Mouse (Mus musculus) liver, adult (tissue): ENCODE results near the gene Klhl26.

Source experiments
- GATA4 ChIP-seq: IDR thresholded peaks from 2 replicates; pipeline ENCODE4 v1.6.1; 2014; ENCODE audit warnings: mild to moderate bottlenecking, low read length; ENCODE audit not compliant: insufficient replicate concordance

The Klhl26 gene

GRCm38 (mm10) chr8:70489576-70489975 is 12.8 kb upstream of the Klhl26 start:
- no peak for TF ChIP-seq GATA4

- TF ChIP-seq GATA4, result no peak
These were observed 12.2 kb upstream of the Klhl26 start for GRCm38 (mm10) chr8:70488931-70489470.

GRCm38 (mm10) chr8:70487993-70488796 is 11.4 kb upstream of the Klhl26 start:
- TF ChIP-seq GATA4, result no peak

- no peak for TF ChIP-seq GATA4
These were observed 10.3 kb upstream of the Klhl26 start, which contains the start of gene Tmem59l for GRCm38 (mm10) chr8:70486941-70487520. Gene Tmem59l, minus strand, starts transcription at chr8:70487358.

- TF ChIP-seq GATA4, result no peak
These were observed 9.5 kb upstream of the Klhl26 start for GRCm38 (mm10) chr8:70486191-70486681.

- no peak for TF ChIP-seq GATA4
These were observed 6.2 kb upstream of the Klhl26 start for GRCm38 (mm10) chr8:70482943-70483342.

GRCm38 (mm10) chr8:70481908-70482307 is 5.1 kb upstream of the Klhl26 start:
- no peak for TF ChIP-seq GATA4

- TF ChIP-seq GATA4, result no peak
These were observed 658 bp upstream of the Klhl26 start for GRCm38 (mm10) chr8:70477269-70477982.

- no peak for TF ChIP-seq GATA4
These were observed 4.9 kb downstream of the Klhl26 start for GRCm38 (mm10) chr8:70471856-70472255.

GRCm38 (mm10) chr8:70469938-70470337 is 6.8 kb downstream of the Klhl26 start:
- TF ChIP-seq GATA4, result no peak

- TF ChIP-seq GATA4, result no peak; the same call in 1 of the 2 replicates
These were observed 7.4 kb downstream of the Klhl26 start for GRCm38 (mm10) chr8:70469295-70469916.

- TF ChIP-seq GATA4, result no peak
These were observed 8.0 kb downstream of the Klhl26 start for GRCm38 (mm10) chr8:70468733-70469132.

- TF ChIP-seq GATA4, result no peak
These were observed 8.9 kb downstream of the Klhl26 start for GRCm38 (mm10) chr8:70467907-70468306.

- no peak for TF ChIP-seq GATA4
These were observed 9.5 kb downstream of the Klhl26 start for GRCm38 (mm10) chr8:70467229-70467725.

- TF ChIP-seq GATA4, result no peak
These were observed 10.0 kb downstream of the Klhl26 start for GRCm38 (mm10) chr8:70466771-70467170.

GRCm38 (mm10) chr8:70466305-70466704 is 10.5 kb downstream of the Klhl26 start:
- TF ChIP-seq GATA4, result no peak
